In the genomic region with DNA sequence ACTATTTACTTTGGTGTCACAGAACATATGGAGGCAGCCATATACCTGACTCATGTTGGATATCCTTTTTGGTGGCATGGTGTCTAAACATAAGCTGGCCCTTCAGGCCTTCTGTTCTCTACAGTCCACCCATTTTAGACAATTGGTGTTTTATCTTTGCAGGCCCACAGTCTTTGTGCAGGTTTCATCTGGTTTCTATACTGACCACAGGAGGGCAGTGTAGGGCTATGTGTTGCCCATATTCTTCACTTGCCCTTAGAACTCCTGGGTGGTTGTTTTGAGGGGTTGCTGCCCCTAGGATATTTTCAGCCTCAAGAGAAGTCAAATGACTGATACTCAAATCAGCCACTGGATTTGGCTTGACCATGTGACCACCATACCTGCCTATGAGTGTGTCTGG, we compare ENCODE assay signal across 11 mouse cellular contexts. TPM values are rescaled to one million over a fixed set of nuclear protein-coding genes. Genes with fewer than 3 reads are reported as not detected.
A peak's percentile ranks its signal among the peaks of the same experiment; 100 is the strongest.
DNase-seq lines count a peak whose midpoint lies in the region; ATAC-seq lines count a peak whose summit lies in the region.
"Had no signal": no experiment of that assay in that cellular context is flagged by ENCODE, and none has a peak within 500 bp of the region (broad histone marks: within the 10 kb centered on the region; RNA-seq: fewer than 3 reads in every experiment).

No protein-coding gene starts in this region.

- no peak overlapping the region for H3K27ac ChIP-seq in forebrain, embryonic 14.5 days (ENCODE audit: low read depth, low read length)
- no peak overlapping the region for H3K27ac ChIP-seq in forebrain, embryonic 15.5 days (replicated peaks)

- no peak for ATAC-seq in forebrain, embryonic 14.5 days
- ATAC-seq in forebrain, embryonic 15.5 days (replicated peaks) = no peak
- ATAC-seq: forebrain, embryonic 16.5 days had no signal

- no peak overlapping the region for H3K4me3 ChIP-seq in forebrain, embryonic 14.5 days (ENCODE audit: low read depth, low read length)
- H3K4me3 ChIP-seq in forebrain, embryonic 15.5 days = no peak overlapping the region

- H3K9ac ChIP-seq in forebrain, embryonic 14.5 days (ENCODE audit: low read length) = no peak overlapping the region
- H3K9ac ChIP-seq in forebrain, embryonic 15.5 days (replicated peaks) = no peak overlapping the region

- no peaks in the 10 kb centered on the region for H3K36me3 ChIP-seq in forebrain, embryonic 14.5 days (ENCODE audit: control insufficient read depth, insufficient read depth, low read length)
- no peaks in the 10 kb centered on the region for H3K36me3 ChIP-seq in forebrain, embryonic 15.5 days

- H3K4me1 ChIP-seq in forebrain, embryonic 14.5 days (ENCODE audit: control insufficient read depth, insufficient read depth, low read length) = no peaks in the 10 kb centered on the region
- H3K4me1 ChIP-seq in forebrain, embryonic 15.5 days = no peaks in the 10 kb centered on the region

- H3K4me2 ChIP-seq in forebrain, embryonic 14.5 days (ENCODE audit: low read length) = no peak overlapping the region
- H3K4me2 ChIP-seq in forebrain, embryonic 15.5 days (replicated peaks) = no peak overlapping the region

- DNase-seq in forebrain, embryonic 14.5 days (ENCODE audit: low spot score) = peak; percentile 27
- peak; percentile 27 for DNase-seq in lung, postnatal 36 days
- DNase-seq in lung, postnatal 25 days (ENCODE audit: low spot score) = no peak
- DNase-seq in c-Kit-positive CD71-negative TER-119-negative erythroid progenitor cells, embryonic 14.5 days (ENCODE audit: low read depth) = peak; percentile 13
- peak; percentile 59 for DNase-seq in retina, embryonic 14.5 days (ENCODE audit: low spot score)
- no peak for DNase-seq in frontal cortex, postnatal 25 days (ENCODE audit: low spot score in 2 of 2)
- no peak for DNase-seq in urinary bladder, postnatal 14 days (ENCODE audit: low spot score)
- DNase-seq: heart, postnatal 36 days; right cerebral cortex, postnatal 14 days had no signal

- no peaks in the 10 kb centered on the region for H3K27me3 ChIP-seq in forebrain, embryonic 14.5 days (replicated peaks; ENCODE audit: control insufficient read depth, insufficient read depth, low read length)
- no peaks in the 10 kb centered on the region for H3K27me3 ChIP-seq in forebrain, embryonic 15.5 days

- H3K9me3 ChIP-seq in forebrain, embryonic 14.5 days (replicated peaks; ENCODE audit: control insufficient read depth, low read length) = no peaks in the 10 kb centered on the region
- H3K9me3 ChIP-seq in forebrain, embryonic 15.5 days = no peaks in the 10 kb centered on the region

RNA-seq across cellular contexts. Expression of gene Gm364, which starts 5.3 kb away (rescaled TPM):
- 0.08 TPM in 1 of 2 replicates, not detected in the other for polyA plus RNA-seq in forebrain, embryonic 14.5 days (2014; fragmentation: Nextera tagmentation; extraction: Ambion mirVana)
- not detected in 2 replicates for polyA plus RNA-seq in forebrain, embryonic 15.5 days (2015; fragmentation: Nextera tagmentation; extraction: Ambion mirVana)
- polyA plus RNA-seq: forebrain, embryonic 16.5 days had no signal

RNA-seq across cellular contexts. Expression of gene Rbmx, which starts 10.8 kb away (rescaled TPM):
- polyA plus RNA-seq in forebrain, embryonic 14.5 days (2014; fragmentation: Nextera tagmentation; extraction: Ambion mirVana) = 263 and 266 TPM in 2 replicates
- polyA plus RNA-seq in forebrain, embryonic 15.5 days (2015; fragmentation: Nextera tagmentation; extraction: Ambion mirVana) = 253 and 254 TPM in 2 replicates

Comparison
In these comparisons a context has a peak if more than half of its experiments do, and no peak if none do; other contexts are left out.
1. DNase-seq: peak in forebrain, embryonic 14.5 days (single experiment), lung, postnatal 36 days (single experiment), c-Kit-positive CD71-negative TER-119-negative erythroid progenitor cells, embryonic 14.5 days (single experiment) and retina, embryonic 14.5 days (single experiment); none in lung, postnatal 25 days (single experiment), frontal cortex, postnatal 25 days (0 of 2) and urinary bladder, postnatal 14 days (single experiment).